Mouse (Mus musculus) brain, embryonic 14.5 days (tissue): ENCODE measurements around the gene Tmem56.

Source experiments
- CTCF ChIP-seq: fragments of 200-500 bp; IDR thresholded peaks from 2 replicates; pipeline ENCODE4 v1.5.1; 2012; ENCODE audit warnings: inconsistent platforms, mild to moderate bottlenecking, moderate library complexity, borderline replicate concordance; ENCODE audit not compliant: insufficient read depth, insufficient read length; ENCODE audit errors: extremely low read depth
- POLR2A ChIP-seq: fragments of 200-500 bp; IDR thresholded peaks from 2 replicates; pipeline ENCODE4 v1.6.1; 2012; ENCODE audit warnings: mild to moderate bottlenecking, inconsistent platforms, borderline replicate concordance; ENCODE audit not compliant: poor library complexity, insufficient read depth, insufficient read length, severe bottlenecking; ENCODE audit errors: extremely low read depth

DNA sequence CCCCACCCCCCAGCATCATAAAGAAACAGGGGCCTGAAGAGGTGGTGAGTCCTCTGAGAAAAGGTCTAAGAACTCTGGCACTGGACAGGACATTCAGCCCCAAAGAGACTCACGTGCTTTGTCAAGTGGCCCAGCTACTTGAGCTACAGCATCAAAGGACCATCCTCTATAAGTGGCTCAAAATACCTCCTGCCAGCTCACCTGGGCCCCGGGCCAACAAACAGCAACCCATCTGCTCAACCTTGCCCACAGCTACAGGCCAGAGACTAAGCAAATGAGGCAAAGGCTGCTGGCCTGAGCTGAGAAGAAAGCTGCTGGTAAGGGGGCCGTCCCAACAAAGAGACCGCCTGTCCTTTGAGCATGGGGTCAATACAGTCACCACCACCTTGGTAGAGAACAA is 5.3 kb downstream of the Tmem56 start:
- no peak for TF ChIP-seq CTCF
- TF ChIP-seq POLR2A = no peak
